Mouse (Mus musculus) frontal cortex, postnatal 10 days (tissue): Measurements from ENCODE around the gene Cdkn2a.

Experiments used
- DNase-seq, 2 experiments: peaks; one replicate each; pipeline ENCODE4 v3.0.0; 2022; ENCODE audit warnings: low spot score in 2 of 2, mixed read lengths in 1 of 2

The Cdkn2a gene

GRCm38 (mm10) chr4:89294486-89295440 lies at the start of gene Cdkn2a:
Gene Cdkn2a (minus strand): TSS chr4:89294653.
- DNase-seq = peak; percentile 35 to 58

DNA sequence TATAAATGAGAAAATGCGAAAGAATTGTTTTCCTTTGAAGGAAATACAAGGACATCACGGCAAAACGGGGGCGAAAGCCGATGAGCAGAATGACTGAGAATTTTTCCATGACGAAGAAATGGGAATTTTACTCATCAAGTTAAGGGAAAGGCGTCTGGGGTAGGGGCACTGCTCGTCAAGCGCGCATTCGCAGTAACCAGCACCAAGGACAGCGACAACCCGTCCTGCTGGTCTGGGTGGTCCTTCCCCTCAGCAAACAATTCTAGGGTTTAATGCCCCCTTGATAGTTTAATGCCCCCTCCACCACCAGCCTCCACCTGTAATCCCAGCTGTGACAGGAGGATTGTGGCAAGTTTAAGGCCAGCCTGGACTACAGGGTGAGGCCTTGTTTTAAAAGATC lies 19.0 kb upstream of the Cdkn2a start:
- no peak for DNase-seq

GRCm38 (mm10) chr4:89310491-89311254 lies 16.2 kb upstream of the Cdkn2a start, which contains the start of gene Cdkn2b:
Gene Cdkn2b (minus strand): TSS chr4:89311039.
- peak; percentile 55 to 71 for DNase-seq

DNA sequence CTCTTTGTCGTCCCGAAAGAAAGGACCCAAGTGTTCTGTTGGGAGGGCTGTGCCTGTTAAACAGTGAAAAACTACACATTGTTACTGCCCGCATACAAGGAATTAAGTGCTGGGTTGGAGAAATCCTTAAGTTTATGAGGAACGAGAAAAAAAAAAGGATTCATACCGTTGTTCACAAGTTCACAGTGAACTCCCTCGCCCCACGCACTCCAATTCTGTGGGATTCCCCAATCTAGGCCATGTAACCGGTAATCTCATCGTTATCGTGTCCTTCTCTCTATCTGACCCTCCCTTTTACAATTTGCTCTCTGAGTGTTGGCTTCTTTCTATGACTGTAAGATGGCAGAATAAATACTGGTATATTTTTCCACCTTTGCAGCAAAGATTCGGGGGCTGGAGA lies 15.5 kb upstream of the Cdkn2a start:
- no peak for DNase-seq

DNA sequence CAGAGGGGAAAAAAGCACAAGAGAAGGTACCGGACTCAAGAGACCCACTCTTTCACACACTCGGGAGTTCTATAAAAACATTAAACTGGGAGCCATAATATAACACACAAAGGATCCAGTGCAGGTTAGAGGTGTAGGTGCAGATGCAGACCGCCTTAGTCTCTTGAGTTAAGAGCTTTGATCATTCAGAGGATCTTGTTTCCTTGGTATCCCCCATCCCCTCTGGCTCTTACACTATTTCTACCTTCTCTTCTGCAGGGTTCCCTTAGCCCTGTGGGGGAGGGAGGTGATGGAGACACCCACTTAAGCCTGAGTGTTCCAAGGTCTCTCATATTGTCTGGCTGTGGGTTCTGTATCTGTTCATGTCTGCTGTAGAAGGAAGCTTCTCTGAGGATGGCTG lies 13.5 kb upstream of the Cdkn2a start:
- DNase-seq = no peak

DNA sequence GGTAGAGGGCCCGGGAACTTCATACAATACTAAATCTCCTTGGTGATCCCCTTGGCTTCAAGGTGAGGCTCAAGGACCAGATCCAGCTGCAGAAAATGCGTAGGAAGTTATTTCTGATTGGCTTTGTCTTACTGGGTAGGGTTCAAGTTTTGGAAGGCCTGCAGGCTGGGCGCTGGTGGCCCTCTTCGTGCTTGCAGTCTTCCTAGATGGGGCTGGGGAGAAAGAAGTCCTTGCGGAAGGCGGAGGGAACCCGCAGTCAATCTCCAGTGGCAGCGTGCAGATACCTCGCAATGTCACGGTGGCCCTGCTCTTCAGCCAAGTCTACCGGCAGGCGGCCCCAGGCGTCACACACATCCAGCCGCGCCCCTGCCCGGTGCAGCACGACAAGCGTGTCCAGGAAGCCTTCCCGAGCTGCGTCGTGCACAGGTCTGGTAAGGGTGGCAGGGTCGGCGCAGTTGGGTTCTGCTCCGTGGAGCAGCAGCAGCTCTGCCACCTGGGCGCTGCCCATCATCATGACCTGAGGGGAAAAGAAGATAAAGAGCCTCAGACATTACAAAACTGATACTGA lies 12.4 kb upstream of the Cdkn2a start:
- no peak for DNase-seq

DNA sequence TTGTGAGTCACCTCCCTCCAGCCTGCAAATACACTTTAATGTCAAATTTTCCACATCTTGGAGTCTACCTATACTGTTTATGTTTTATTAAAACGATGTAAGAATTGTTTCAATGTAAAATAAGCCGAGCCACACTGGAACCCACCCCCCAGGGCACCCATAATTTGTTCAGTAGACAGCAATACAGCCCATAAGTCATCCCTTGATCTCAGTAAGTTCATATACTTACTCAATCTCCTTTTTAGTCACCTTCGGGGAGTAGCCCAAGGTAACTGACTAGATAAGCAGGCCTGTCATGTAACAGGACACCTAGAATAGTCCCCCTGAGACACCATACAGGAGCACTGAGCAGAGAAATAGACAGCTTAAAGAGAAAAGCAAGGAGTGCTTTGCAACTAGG lies 11.2 kb upstream of the Cdkn2a start:
- no peak for DNase-seq

DNA sequence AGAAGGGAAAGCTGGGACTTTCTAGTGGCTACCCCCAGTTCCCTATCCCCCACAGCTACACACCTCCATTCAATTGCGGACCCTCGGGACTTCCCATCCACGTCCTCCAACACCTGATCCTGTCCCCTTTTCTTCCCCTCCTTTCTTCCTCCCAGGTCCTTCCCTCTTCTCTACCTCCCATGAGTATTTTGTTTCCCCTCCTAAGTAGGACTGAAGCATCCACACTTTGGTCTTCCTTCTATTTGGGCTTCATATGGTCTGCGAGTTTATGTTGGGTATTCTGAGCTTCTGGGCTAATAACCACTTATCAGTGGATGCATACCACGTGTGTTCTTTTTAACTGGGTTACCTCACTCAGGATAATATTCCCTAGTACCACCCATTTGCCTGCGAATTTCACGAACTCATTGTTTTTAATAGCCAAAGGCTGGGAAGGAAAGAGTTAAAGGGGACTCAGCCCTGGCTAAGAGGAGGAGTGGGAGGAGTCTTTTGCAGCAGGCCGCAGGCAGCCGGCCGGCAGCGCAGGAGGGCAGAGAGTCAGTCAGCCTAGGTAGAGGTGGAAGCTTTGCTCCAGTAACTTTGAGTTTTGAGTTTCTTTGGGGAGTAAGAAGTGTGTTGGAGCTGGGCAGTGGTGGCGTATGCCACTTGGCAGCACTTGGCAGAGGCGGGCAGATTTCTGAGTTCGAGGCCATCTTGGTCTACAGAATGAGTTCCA lies 9.0 kb upstream of the Cdkn2a start:
- no peak for DNase-seq

DNA sequence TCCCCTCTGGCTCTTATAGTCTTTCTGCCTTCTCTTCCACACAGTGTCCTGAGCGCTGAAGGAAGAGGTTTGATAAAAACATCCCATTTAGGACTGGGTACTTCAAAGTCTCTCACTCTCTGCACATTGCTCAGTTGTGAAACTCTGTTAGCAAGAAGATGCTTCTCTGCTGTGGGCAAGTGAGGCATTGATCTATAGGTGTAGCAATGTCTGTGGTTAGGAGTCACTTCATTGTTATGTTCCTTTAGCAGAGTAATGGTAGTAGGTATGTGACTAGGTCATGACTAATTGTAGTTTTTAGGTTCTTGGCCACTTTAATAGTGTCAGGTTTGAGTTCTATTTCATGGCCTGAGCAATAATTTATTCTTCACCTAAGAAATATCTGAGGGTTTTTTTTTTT lies 7.7 kb upstream of the Cdkn2a start:
- no peak for DNase-seq

- DNase-seq = no peak
Measured at GRCm38 (mm10) chr4:89299721-89300120, 5.3 kb upstream of the Cdkn2a start.

DNA sequence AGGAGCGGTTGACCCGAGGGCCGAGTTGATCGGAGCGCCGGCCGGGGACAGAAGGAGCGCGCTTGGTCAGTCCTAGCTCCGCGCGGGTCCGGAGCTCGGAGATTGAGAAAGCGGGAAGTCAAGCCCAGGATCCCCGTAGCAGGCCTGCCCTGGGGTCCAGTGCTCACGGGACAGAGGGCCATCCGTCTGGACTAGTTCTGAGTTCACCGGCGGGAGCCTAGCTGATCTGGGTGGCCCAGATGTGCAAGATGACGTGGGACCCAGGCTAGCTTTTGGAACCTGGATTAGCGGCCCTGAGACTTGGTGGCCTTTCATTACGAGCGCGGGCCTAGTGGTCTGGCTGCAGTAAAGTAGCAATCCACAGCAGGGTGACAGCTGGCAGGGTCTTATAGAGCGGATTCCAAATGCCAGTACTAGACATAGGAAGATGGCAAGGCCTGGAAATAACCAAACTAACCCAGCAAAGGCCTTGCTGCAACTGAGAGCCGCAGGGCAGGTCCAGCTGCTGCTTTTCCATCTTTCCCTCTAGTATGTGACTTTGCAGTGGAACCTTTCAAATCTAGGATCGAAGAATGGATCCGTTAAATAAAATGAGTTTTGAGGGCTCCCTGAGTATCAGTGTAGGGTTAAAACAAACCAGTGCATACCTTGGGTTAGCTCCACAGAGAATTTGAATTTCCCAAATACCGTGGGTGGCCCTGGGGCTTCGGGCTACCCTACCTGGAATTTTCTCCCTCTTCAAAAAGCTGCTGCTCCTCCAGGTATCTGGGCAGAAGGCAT lies 1.2 kb upstream of the Cdkn2a start:
- no peak for DNase-seq

GRCm38 (mm10) chr4:89294091-89294485 lies 365 bp downstream of the Cdkn2a start:
- peak in 1 of 2 experiments; percentile 6 for DNase-seq

GRCm38 (mm10) chr4:89293516-89293915 lies 937 bp downstream of the Cdkn2a start:
- DNase-seq = no peak

DNA sequence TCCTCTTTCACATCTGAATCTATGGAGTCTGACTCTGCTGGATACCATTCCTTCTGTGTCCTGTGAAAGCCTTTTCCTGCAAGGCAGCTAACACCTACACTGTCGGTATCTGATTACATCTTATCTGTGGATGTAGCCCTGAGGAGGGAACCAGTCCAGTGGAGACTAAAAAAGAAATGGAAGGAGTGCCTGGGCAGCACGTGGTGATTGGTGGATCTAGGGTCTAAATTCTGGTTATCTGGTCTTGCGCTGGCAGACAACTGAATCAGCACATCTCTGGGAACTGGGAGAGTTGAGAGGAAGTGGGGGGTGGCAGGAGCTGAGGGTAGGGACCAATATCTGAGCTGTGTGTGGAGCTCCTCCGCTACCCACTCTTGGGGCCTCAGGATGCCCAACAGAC lies 5.4 kb downstream of the Cdkn2a start:
- DNase-seq = no peak

DNA sequence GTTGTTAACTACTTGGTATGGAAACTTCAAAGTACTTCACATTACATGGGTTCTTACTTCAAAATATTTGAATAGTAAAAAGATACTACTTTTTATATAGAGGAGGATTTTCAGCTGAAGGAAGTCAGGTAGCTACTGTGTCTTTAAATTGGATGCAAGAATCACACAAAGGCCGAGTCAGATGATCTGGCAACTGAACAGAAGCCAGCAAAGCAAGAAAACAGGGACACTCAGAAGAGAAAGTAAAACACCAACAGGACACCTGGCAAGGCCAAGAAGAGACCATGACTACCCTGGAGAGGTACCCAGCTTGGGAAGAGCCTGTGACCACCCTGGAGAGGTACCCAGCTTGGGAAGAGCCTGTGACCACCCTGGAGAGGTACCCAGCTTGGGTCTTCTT lies 7.9 kb downstream of the Cdkn2a start:
- no peak for DNase-seq

DNA sequence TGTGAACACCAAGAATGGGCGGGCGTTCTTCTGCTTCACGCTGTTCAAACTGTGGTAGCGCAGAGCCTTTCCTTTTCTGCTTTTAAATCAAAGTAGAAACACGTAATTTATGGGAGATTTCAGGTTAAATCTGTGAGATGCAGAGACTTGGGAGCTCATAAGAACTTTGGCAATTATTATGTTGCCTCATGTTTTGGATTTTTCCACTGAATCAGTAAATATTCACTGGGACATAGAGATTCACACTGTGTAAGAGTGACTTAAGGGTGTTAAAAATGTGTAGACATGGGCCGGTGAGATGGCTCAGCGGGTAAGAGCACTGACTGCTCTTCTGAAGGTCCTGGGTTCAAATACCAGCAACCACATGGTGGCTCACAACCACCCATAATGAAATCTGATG lies 8.8 kb downstream of the Cdkn2a start:
- DNase-seq = no peak

DNA sequence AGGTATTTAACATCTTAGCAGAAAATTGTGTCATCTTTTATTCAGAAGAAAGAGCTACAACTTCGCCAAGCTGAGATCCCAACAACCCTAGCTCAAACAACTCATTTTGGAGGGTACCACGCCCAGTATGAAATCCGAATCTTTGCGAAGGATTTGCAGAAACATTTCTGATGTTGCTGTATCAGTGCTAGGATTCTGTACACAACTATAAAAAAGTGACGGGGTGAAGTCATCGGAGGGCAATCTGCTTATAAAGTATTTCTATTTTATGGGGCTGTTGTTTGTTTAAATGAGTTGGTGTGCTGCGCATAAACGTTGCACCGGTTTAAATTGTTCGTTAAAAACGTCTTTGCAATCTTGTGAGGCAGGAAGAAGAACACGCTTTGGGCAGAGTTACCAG lies 11.8 kb downstream of the Cdkn2a start:
- no peak for DNase-seq

DNA sequence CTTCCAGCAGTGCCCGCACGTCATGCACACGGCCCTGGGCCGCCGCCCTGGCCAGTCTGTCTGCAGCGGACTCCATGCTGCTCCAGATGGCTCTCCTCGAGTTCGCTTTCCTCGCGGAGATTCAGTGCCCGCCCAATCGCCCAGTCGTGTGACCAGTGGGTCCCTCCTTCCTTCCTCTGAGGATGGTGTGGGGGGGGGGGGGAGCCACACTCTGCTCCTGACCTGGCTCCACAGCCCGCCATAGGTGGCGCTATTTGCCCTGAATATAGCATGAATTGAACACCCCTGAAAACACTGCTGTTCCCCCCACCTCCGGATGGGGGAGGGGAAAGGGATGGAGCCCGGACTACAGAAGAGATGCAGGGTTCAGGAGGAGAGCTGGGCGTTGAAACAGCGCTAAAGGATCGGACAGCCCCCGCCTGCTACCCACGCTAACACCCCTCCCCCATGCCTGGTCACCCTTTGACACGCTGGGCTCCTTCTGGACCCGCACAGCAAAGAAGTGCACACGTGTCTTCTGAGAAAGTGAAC lies 12.4 kb downstream of the Cdkn2a start:
- no peak for DNase-seq

- DNase-seq = no peak
Measured at GRCm38 (mm10) chr4:89281236-89281635, 13.2 kb downstream of the Cdkn2a start.

- DNase-seq = no peak
Measured at GRCm38 (mm10) chr4:89279641-89280040, 14.8 kb downstream of the Cdkn2a start.
